Mouse (Mus musculus) left cerebral cortex, adult 11 months (tissue): ENCODE measurements around the gene Cttnbp2nl.

Experiments
- DNase-seq: peaks from one replicate; pipeline ENCODE4 v3.0.0; 2022; ENCODE audit warnings: low spot score

Cttnbp2nl gene

DNA sequence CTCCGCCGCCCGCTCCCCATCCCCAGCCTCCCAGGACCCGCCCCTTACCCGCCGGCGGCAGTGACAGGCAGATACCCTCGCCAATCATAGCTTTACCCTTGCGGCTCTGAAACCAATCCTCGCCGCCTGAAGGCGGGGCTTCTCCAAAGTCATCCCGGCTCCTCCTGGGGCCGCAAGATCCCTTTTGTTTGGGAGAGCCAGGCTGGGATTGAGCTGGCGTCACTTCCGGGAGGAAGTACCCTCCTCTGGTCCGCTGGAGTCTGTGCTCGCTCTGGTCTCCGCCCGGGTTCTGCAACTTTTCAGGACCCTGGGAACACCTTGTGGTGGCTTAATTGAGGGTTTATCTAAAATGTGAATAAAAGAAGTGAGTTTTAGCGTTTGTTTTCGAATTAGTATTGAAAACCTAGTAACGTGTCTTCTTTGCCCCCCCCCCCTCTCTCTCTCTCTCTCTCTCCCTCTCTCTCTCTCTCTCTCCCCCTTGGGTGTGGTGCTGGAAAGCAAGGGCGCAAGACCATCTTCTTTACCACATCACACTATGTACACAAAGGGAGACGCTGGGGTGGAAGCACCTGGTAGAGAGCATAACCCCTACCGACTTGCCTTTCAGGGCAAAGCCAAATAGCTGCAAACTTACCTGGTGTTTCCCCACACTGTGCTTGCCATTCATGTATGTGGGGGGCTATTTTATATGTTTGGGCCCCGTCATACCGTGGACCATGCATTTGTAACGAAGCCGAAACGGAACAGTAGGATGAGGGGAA lies at the start of gene Cttnbp2nl:
Cttnbp2nl (minus strand) TSS at position 210 of the 761 bp plus-strand sequence.
- peak; percentile 97 for DNase-seq

DNA sequence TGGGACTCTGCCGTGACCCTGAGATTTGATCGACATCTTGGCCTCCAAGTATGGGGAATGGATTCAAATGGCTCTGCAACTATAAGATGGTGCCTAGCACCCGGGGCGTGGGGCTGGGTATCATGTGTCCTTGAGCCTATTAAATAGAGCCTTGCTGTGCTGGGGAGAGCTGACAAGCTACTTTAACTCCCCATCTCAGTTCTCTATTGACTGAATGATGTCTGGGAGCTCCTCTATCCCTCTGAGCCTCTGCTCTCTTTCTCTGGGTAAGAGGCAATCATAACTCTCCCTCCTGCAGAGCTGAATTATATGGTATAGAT lies 47.3 kb upstream of the Cttnbp2nl start:
- no peak for DNase-seq

DNA sequence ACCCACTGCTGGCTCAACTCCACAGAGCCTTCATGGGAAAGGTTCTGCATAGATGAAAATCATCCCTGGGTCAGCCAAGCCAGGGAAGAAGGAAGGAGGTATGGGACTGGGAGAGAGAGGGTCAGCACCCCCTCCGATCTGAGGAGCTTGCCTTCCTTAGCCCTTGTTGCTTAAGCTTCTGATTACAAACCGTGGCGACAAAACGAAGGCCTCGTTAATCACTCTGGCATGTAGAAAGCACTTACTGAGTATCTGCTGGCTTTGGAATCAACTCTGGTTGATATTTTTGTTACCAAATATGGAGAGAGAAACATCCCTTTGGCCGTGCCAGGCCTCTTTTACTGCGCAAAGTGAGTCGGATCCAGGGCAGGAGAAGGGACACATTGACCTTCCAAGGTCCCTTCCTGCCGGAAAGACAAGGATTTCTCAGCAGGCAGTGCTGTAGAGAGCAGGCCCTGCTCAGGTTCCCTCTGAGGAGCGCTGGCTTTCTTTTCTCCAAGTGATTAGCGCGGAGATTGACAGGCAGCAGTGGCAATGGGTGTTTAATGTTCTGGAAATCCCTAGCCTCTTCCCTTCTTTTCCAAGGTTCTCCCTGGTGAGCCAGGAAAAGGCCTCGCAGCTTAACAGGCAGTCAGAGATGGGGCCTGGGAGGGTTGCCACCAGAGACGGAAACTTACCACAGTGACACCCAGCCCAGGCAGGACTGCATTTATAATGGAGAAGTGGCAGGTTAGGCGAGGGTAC lies 46.8 kb upstream of the Cttnbp2nl start:
- no peak for DNase-seq

DNA sequence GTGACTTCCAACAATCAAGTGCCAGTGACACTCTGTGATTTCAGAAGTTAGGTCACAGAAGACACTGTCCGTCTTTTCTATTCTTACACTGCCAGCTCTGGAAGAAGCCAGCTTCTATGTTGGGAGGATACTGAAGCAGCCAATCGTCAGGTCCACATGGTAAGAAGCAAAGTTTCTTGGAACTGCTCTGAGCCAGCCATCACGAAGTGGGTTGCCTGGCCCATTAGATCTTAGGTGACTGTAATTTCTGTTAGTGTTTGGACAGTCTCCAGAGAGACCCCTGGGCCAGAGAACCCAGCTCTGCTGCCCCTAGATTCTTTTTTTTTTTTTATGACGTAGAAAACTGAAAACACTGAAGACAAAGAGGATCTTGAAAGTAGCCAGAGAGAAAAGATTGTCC lies 44.6 kb upstream of the Cttnbp2nl start:
- DNase-seq, result no peak

DNA sequence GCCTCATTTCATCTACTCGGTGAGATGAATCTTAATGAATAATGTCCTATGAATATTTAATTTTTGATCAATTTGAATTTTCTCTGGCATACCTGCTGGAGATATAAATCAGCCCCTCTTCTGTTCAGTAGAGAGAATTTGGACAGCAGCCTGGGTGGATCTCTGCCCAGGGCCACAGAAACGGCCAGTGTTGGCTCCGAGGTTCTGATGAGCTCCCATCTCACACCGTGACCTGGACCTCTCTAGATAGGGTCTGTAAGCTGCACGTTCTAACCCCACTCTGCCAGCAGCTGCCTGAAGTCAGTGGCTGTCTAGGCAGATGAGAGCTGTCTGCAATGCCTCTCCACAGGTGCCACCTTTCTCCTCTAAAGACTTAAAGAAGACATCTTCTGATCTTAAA lies 42.1 kb upstream of the Cttnbp2nl start:
- DNase-seq, result no peak

DNA sequence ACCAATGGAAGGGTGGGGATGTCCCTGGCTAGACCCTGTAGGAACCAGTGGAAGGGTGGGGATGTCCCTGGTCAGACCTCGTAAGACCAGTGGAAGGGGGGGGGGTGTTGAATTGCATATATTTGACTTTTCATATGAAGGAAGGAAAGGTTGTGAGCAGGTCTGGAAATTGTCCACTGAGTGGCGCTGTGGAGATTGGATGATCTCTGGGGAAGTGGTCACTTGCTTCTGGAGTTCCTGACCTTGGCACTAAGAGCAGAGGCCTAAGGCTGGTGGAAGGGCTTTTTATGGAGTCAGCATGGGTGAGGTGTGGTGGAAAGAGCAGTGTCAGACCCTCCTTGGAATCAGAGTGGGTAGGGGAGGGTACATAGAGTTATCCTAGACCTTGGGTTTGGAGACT lies 41.5 kb upstream of the Cttnbp2nl start:
- no peak for DNase-seq

DNA sequence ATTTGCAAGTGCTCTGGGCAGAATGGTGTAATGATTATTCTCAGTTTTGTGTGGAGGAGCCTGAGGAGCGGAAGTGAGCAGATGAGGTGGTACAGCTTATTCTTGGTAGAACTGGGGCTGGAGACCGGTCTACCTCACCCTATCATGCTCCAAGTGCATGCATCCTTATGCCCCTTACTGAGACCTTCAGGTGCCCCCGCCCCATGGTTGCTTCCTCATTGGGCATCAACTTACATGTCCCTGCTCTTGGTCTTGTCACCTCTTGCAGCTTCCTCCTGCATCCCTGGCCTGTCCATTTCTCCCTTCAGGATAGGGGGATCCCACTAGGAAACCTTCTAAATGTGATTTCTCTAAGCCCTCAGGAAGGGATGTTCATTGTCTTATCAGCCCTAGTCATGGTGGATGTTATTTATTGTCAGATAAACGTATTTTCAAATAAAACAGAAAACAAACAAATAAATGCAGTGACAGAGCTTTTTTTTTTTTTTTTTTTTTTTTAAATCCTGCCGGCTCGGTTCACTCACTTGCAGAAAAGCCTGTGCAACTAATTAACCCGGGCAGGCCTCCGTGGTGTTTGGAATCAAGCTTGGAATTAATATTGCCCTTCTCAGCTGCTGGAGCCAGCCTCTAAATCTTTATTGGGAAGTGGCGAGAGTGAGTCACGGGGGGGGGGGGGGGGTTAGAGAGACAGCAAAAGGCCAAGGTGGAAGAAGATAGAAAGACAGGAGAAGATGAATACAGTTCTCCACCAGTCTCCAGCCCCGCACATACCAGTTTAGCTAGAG lies 40.0 kb upstream of the Cttnbp2nl start:
- no peak for DNase-seq

DNA sequence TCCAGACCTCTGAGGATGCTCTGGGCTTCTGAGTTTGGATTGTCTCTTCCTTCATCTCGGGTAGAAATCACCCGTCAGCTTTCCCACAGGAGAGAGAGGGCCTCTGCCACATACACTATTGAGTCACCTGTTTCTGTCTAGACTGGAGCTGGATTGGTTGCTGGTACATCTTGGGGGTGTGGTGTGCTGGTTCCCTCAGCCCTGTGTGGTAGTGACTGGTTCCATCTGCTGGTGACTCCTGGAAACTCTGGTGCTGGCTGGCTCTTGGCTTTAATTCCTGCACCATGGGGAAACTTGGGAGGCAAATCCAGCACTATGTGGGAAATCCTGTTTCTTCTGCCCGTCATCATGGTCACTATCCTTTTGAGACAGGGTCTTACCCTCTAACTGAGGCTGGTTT lies 38.0 kb upstream of the Cttnbp2nl start:
- DNase-seq, result peak; percentile 44

DNA sequence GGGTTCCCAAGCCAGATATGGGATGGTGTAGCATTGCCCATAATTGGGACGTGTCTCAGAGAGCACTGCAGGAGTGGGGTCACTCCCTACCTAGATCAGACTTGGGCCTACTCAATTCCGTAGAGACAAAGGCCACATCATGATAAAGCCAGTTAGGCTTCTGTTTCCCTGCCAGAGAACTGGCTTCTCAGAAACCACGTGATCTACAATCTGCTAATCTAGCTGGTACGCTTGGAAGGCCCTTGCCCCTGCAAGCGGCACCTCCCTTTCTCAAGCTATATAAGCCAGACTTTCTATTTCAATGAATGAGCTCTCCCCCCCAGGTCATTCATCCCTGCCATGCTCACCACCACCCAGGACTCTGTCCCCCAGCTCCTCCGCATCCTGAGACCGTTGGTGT lies 37.2 kb upstream of the Cttnbp2nl start:
- DNase-seq, result no peak

DNA sequence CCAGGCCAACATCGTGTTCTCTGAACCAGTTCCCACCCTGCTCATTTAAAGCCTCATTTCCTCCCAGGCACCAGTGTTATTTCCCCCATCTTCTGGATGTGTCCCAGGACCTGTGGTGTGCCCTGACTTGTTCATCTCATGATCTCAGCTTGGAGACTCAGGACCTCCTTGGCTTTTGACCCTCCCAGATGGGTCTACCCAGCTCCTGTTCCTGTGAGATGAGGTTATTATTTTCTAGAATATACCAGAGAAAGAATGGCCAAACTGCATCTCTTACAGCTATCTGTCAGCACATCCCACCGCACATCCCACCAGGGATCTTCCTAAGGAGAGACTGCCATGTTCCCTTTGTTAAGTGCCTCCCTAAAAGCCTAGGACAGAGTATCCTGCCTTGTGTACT lies 35.7 kb upstream of the Cttnbp2nl start:
- DNase-seq, result no peak

DNA sequence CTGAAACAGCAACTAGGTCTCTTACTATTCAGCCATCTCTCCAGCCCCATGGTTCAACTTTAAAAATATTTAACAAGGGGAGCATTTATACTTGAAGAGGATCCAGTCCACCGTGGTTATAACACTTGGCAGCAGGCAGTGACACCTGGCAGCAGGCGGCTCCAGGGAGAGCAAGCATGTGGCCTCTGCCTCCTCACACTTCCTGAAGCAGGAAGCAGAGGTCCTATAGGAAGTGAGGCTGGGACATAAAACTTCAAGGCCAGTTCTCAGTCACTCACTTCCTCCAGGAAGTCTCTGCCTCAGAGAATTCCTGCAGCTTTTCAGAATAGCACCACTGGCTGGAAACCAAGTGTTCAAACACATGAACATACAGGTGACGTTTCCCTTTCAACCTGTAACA lies 34.4 kb upstream of the Cttnbp2nl start:
- no peak for DNase-seq

DNA sequence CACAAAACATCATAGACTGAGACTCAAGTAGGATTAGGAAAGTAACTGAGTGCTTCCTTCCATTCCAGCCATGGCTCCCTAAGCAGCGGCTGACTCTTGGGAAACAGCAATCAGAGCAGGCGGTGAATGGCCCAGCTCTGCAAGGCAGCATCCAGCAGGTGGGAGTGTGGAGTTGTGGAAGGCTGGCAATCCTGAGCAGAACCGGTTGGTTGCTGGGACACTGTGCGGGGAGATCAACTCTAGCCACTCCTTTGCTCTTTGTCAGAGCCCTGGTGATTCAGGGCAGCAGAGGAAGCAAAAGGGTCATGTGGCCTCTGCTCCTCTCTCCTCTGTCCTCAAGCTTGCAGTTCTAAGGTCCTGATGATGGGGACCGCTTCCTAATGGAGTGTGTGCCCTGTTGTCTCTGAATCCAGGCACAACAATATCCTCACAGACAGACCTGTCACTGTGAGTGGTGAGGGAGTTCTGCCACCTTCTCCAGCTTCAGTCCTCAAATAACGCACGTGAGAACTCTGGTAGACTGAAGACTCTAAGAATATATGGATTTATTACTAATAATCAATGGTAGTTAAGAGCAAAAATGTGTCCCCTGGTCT lies 25.4 kb upstream of the Cttnbp2nl start:
- DNase-seq, result no peak

DNA sequence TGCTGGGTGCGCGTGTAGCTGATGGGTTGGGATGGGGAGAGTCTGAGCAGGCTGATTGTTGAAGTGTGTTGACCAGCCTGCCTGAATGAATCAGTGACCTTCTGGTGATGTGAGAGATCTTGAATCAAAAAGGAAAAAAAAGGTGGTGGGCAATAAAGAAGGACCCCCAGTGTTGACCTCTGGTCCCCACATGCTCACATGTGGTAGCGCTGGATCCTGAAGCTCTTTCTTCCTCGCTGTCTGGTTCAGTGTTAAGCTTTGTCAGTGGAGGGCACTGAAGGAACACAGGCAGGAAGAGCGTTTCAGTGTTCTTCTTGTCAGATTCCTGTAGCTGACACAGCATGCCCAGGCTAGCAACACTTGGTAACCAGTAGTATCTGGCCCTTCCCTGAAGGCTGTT lies 22.9 kb upstream of the Cttnbp2nl start:
- no peak for DNase-seq

DNA sequence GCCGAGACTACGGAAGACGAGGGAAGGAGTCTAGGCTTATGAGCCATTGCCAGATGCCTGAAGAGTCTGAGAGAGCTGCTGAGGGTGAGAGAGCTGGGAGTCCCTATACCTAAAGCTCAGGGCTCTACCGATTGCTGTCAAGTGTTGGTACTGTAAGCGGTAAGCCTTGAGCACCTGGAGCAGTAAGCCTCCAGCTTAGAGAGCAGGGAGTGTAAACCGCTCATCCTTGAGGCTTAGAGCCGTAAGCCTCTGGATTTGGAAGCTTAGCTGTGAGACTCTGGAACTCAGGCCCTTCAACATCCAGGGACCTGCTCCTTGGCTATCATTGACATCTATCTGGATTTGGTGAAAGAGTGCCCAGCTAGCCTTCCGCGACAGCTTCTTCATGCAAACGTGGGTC lies 19.6 kb upstream of the Cttnbp2nl start:
- no peak for DNase-seq

DNA sequence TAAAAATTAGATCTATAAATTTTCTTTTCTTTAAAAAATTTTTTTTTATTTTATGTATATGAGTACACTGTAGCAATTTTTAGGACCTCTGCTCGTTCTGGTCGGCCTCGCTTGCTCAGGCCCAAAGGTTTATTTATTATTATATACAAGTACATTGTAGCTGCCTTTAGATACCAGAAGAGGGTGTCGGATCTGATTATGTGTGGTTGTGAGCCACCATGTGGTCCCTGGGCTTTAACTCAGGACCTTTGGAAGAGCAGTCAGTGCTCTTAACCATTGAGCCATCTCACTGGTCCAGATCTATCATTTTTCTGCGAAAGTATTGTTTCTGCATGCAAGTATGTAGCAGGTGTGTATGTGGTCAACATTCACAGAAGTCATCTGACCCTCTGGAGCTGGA lies 18.3 kb upstream of the Cttnbp2nl start:
- DNase-seq, result no peak

DNA sequence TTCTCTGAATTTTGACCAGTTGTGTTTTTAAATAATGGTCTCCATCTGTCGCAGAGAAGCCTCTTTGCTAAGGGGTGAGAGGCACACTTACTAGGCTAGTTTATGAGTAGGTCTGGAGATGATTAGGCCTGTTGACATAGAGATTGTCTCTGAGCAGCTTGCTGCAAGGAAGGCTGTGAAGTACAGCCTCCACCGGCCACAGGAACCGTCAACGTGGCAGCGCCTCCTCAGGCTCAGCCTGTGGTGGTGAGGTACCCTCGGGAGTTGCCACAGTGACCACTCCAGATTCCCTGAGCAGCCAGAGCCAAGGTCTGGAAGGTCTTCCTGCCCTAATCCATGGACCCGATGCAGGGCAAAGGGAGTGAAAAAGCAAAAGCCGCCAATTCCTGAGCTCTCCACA lies 17.6 kb upstream of the Cttnbp2nl start:
- no peak for DNase-seq

DNA sequence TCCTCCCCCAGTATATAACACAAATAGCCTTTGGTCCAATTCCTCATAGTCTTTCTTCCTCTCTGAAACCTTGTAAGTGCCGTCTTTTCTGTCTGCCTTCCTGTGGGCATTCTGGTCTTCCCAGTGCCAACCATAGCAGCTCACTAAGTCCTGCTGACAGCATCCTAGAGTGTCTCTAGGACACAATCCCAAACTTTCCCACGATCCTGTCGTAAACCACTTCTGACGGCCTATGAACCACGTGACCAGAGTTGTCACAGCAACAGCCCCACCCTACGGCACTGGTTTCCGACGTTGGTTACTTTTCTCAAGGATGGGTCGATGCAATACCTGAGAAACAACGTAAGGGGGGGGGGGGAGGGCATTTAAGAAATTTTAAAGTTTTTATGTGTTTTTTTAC lies 13.6 kb upstream of the Cttnbp2nl start, which contains the start of gene 4930564D02Rik:
4930564D02Rik (plus strand) TSS at position 301 of the 400 bp plus-strand sequence.
- no peak for DNase-seq

DNA sequence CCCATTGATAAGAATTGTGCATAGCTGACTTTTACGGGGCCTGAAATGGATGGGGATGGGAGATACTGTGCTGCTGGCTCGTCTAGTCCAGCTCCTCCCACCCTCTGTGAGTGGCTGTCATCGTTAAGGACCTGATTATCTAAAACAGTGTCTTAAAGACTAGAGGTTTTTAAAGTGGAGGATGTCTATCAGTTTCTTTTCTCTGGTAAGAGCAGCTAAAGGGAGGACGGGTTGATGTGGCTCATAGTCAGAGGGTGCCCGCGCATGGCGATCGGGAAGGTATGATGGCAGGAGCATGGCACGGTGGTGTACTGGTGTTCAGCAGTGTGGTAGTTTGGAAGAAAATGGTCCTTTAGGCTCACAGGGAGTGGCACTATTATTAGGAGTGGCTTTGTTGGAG lies 9.7 kb upstream of the Cttnbp2nl start:
- no peak for DNase-seq

DNA sequence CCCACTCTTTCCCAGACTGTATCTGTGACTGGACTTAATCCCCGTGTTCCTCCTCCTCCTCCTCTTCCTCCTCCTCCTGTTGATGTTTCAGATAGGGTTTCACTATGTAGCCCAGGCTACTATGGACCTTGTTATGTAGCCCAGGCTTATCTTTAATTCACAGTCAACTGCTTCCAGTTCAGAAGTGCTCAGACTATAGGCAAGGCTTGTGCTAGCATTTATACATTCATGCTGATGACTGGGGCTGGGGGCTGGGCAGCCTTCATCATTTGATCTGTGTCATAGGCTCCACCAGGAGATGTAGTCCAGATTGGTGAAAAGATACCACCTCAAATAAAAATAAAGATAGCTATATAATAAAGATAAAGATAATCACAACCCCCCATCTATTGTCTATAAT lies 9.0 kb upstream of the Cttnbp2nl start:
- no peak for DNase-seq

DNA sequence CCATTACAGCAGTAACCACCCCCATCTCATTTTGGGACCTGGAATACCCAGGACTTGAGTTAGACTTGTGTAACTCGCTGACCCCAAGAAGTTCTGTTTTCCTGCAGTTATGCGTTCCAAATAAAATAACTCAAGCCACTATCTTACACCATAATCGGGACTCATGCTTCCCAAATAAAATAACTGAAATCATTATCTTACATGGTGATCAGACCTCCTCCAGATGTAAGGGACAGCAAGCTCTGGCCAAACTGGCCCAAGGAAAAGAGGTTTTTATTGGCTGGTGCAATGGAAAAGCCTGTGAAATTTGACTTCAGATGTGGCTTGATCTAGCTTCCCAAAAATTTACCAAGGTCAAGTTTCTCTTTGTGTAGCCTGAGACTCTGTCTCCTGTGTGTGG lies 8.6 kb upstream of the Cttnbp2nl start:
- no peak for DNase-seq

DNA sequence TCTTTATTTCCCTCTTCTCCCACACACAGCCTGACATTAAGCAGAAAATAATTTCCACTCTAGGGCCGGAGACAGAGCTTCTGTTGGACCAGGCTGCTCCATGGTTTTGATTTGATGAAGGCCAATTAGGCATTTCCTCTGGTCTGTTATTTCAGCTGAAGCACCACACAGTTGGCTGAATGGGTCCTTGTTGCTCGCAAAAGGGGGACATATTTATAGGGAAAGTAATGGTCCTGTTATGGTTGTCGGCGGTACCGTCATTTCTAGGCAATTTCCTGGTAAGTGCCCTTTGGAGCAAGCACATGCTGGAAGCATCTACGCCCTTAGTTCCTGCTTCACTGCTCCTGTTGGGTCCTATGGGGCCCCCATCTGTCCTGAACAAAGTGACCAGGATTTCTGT lies 8.0 kb upstream of the Cttnbp2nl start:
- DNase-seq, result no peak

DNA sequence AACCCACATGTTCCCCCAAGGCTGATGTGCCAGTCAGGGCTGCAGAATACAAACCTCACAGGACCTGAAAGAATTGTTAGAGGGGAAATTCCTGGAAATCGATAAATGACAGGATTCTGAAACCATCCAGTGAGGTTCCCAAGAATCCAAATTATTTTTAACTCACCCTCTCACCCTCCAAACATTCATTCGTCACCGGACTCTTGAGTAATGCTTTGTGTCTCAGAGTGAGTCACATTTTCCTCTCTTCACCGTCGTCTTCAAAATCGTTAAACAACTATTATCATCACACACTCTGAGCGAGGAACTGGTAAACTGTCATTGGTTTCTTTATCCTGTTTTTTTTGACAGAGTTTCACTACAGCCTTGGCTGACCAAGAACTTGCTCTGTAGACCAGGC lies 7.0 kb upstream of the Cttnbp2nl start:
- no peak for DNase-seq
